In genomic region chr12:105873283-105873682, GRCm38 (mm10) we compare ENCODE assay signal across 10 mouse cellular contexts.
DNase-seq lines count a peak whose midpoint lies in the region; ATAC-seq and TF ChIP-seq lines count a peak whose summit lies in the region.
"Had no signal": no experiment of that assay in that cellular context is flagged by ENCODE, and none has a peak within 500 bp of the region (broad histone marks: within the 10 kb centered on the region; RNA-seq: fewer than 3 reads in every experiment).

No protein-coding gene starts in this region.

- H3K36me3 ChIP-seq in heart, adult 2 months (ENCODE audit: control insufficient read depth, insufficient read depth, low read length) = no peaks in the 10 kb centered on the region
- H3K36me3 ChIP-seq in midbrain, postnatal 0 days (ENCODE audit: insufficient read depth, low read length) = no peaks in the 10 kb centered on the region
- no peaks in the 10 kb centered on the region for H3K36me3 ChIP-seq in midbrain, embryonic 10.5 days

- H3K27me3 ChIP-seq in heart, adult 2 months (ENCODE audit: control insufficient read depth, insufficient read depth, low read length) = no peaks in the 10 kb centered on the region
- peaks cover 5% of the 10 kb centered on the region; the same call in 1 of the 2 replicates for H3K27me3 ChIP-seq in midbrain, postnatal 0 days (ENCODE audit: insufficient read depth, low read length)
- peaks cover 83% of the 10 kb centered on the region for H3K27me3 ChIP-seq in midbrain, embryonic 10.5 days (ENCODE audit: low read depth, poor library complexity, severe bottlenecking)

- no peaks in the 10 kb centered on the region for H3K4me1 ChIP-seq in heart, adult 2 months (ENCODE audit: control insufficient read depth, insufficient read depth, low read length)
- no peaks in the 10 kb centered on the region for H3K4me1 ChIP-seq in midbrain, postnatal 0 days (ENCODE audit: insufficient read depth, low read length)
- H3K4me1 ChIP-seq in midbrain, embryonic 10.5 days = peaks cover 24% of the 10 kb centered on the region
- H3K4me1 ChIP-seq in cortical plate, adult 2 months (ENCODE audit: control insufficient read depth, insufficient read depth, low read length) = no peaks in the 10 kb centered on the region

- no peak for TF ChIP-seq EP300 in heart, adult 2 months (IDR thresholded peaks at IDR 0.05; ENCODE audit: insufficient read depth, low read depth, low read length)

- no peak for DNase-seq in heart, adult 2 months
- DNase-seq in heart, postnatal 14 days = no peak
- DNase-seq in midbrain, postnatal 0 days (ENCODE audit: low spot score) = no peak
- DNase-seq in midbrain, embryonic 10.5 days (ENCODE audit: low spot score) = no peak
- DNase-seq in thymus, postnatal 36 days = peak; percentile 45 to 60
- DNase-seq in urinary bladder, adult 18-20 months (ENCODE audit: low spot score in 2 of 2) = no peak
- DNase-seq in frontal cortex, postnatal 25 days (ENCODE audit: low spot score in 2 of 2) = no peak
- DNase-seq: gastrocnemius, postnatal 10 days had no signal

- peak; percentile 58 for TF ChIP-seq CTCF in heart, adult 2 months (IDR thresholded peaks at IDR 0.05)
- peak; percentile 56 for TF ChIP-seq CTCF in midbrain, postnatal 0 days (IDR thresholded peaks at IDR 0.05)
- peak; percentile 31 for TF ChIP-seq CTCF in cortical plate, adult 2 months (IDR thresholded peaks at IDR 0.05; ENCODE audit: extremely low read depth, insufficient read depth, low read length)

- WGBS in heart, adult 2 months = 47% methylated on average over 2 of the region's 2 CpGs
- 49% methylated on average over 2 of the region's 2 CpGs for WGBS in midbrain, postnatal 0 days
- WGBS in midbrain, embryonic 10.5 days = 53% methylated on average over 2 of the region's 2 CpGs

- H3K79me2 ChIP-seq in heart, adult 2 months (replicated peaks; ENCODE audit: control insufficient read depth, insufficient read depth, low read length) = no peaks in the 10 kb centered on the region

- no peak overlapping the region for H3K4me2 ChIP-seq in midbrain, postnatal 0 days (ENCODE audit: low read depth, low read length, poor library complexity, severe bottlenecking)

- no peak overlapping the region for H3K9ac ChIP-seq in heart, adult 2 months (ENCODE audit: low read depth, low read length)
- H3K9ac ChIP-seq in midbrain, postnatal 0 days (replicated peaks; ENCODE audit: low read length, poor library complexity, severe bottlenecking) = no peak overlapping the region

- no peak for ATAC-seq in midbrain, postnatal 0 days (ENCODE audit: low FRiP score)

- no peak overlapping the region for H3K4me3 ChIP-seq in heart, adult 2 months
- H3K4me3 ChIP-seq in midbrain, postnatal 0 days (ENCODE audit: low read depth, low read length) = no peak overlapping the region
- no peak overlapping the region for H3K4me3 ChIP-seq in midbrain, embryonic 10.5 days
- no peak overlapping the region for H3K4me3 ChIP-seq in cortical plate, adult 2 months (ENCODE audit: insufficient read depth, low read length)

- H3K9me3 ChIP-seq in midbrain, postnatal 0 days (ENCODE audit: low read length) = no peaks in the 10 kb centered on the region
- H3K9me3 ChIP-seq in midbrain, embryonic 10.5 days (replicated peaks) = no peaks in the 10 kb centered on the region

- H3K27ac ChIP-seq in heart, adult 2 months = no peak overlapping the region
- no peak overlapping the region for H3K27ac ChIP-seq in midbrain, postnatal 0 days (ENCODE audit: low read depth, low read length)
- no peak overlapping the region for H3K27ac ChIP-seq in midbrain, embryonic 10.5 days (replicated peaks)
- no peak overlapping the region for H3K27ac ChIP-seq in cortical plate, adult 2 months (ENCODE audit: insufficient read depth, low read length)
- H3K27ac ChIP-seq: macrophage had no signal

- intact Hi-C loops in heart, adult 2 months (cut with DNase I) = no loop called here
- intact Hi-C loops in heart, postnatal 14 days (cut with DNase I) = no loop called here

- no peak for TF ChIP-seq POLR2A in heart, adult 2 months (IDR thresholded peaks at IDR 0.05; ENCODE audit: insufficient read depth, low read depth, low read length)
- no peak for TF ChIP-seq POLR2A in cortical plate, adult 2 months (IDR thresholded peaks at IDR 0.05; ENCODE audit: extremely low read depth, insufficient read depth, low read length)

Comparison
In these comparisons a context has a peak if more than half of its experiments do, and no peak if none do; other contexts are left out.
1. DNase-seq: peak in thymus, postnatal 36 days (2 of 2); none in heart, adult 2 months (0 of 2), heart, postnatal 14 days (0 of 2), midbrain, postnatal 0 days (single experiment), midbrain, embryonic 10.5 days (single experiment), urinary bladder, adult 18-20 months (0 of 2) and frontal cortex, postnatal 25 days (0 of 2).
2. Peak in every context shown above with its lines, with median percentiles within 50 percentile points of each other: CTCF ChIP-seq.